Mouse (Mus musculus) brain, embryonic 14.5 days (tissue): ENCODE results near the gene Aox1.
"Not testable (repeated sequence)": the region's sequence is repeated elsewhere in the genome, so short reads cannot be mapped to it uniquely, and the experiment has no call there.

ENCODE experiments used
- CTCF ChIP-seq: fragments of 200-500 bp; IDR thresholded peaks from 2 replicates; pipeline ENCODE4 v1.5.1; 2012; ENCODE audit warnings: inconsistent platforms, mild to moderate bottlenecking, moderate library complexity, borderline replicate concordance; ENCODE audit not compliant: insufficient read depth, insufficient read length; ENCODE audit errors: extremely low read depth
- POLR2A ChIP-seq: fragments of 200-500 bp; IDR thresholded peaks from 2 replicates; pipeline ENCODE4 v1.6.1; 2012; ENCODE audit warnings: mild to moderate bottlenecking, inconsistent platforms, borderline replicate concordance; ENCODE audit not compliant: poor library complexity, insufficient read depth, insufficient read length, severe bottlenecking; ENCODE audit errors: extremely low read depth

- not testable (repeated sequence) for TF ChIP-seq CTCF, POLR2A
Observed at GRCm38 (mm10) chr1:58037306-58037705, 7.6 kb downstream of the Aox1 start.
